Mouse (Mus musculus): ENCODE measurements around the gene Fxyd7. TPM values are rescaled to one million over a fixed set of nuclear protein-coding genes. Genes with fewer than 3 reads are reported as not detected.

The Fxyd7 gene
- polyA plus RNA-seq, 1 experiment, result not detected

DNA sequence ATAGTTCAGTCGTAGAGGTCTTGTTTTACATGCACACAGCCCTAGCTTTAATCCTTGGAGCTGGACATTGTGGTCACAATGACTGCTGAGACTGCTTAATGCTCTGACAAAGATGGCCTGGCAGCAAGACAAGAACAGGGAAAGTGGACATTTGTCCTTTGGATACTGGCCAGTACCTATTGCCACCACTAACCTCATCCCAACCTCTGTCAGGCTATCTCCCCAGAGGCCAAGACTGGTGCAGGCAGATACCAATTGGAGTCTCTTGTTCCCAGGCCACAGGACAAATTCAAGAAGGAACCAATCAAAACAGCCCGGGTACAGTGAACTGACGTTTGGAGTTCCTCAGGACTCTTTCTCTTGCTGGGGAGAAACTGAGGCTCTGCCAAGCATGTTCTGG lies 36.9 kb upstream of the Fxyd7 start:
- H3K36me3 ChIP-seq (ENCODE audit: control insufficient read depth), result no peaks in the 10 kb centered on the region
- no peaks in the 10 kb centered on the region for H3K9me3 ChIP-seq (ENCODE audit: control insufficient read depth, low read length)
- H3K27me3 ChIP-seq (ENCODE audit: control insufficient read depth), result no peaks in the 10 kb centered on the region
- TF ChIP-seq GATA1 (IDR thresholded peaks at IDR 0.05; ENCODE audit: low read length) (no peak), TAL1 (IDR thresholded peaks at IDR 0.05; ENCODE audit: low read length) (no peak)
- H3K4me3 ChIP-seq (replicated peaks), result no peak overlapping the region
- H3K4me1 ChIP-seq (ENCODE audit: control insufficient read depth), result no peaks in the 10 kb centered on the region

DNA sequence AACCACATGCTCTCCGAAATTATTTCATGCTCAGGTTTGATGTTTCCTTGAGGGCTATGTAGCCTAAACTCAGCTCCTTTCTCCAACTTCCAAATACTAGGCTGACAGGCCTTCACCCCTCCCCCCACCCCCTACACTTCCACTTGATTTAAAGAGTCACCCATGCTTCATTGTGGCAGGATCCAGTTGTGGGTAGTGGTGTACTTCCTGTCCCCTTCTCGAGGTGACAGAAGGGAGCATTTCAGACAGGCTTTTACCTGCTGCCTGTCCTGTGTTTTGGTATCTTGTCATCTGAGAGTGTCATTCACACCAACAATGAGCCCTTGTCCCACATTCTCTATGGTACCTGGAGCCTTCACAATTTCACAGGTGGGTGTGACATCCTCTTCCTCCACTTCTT lies 36.0 kb upstream of the Fxyd7 start:
- no peaks in the 10 kb centered on the region for H3K36me3 ChIP-seq (ENCODE audit: control insufficient read depth)
- H3K4me3 ChIP-seq (replicated peaks), result no peak overlapping the region
- H3K9me3 ChIP-seq (ENCODE audit: control insufficient read depth, low read length), result no peaks in the 10 kb centered on the region
- no peaks in the 10 kb centered on the region for H3K4me1 ChIP-seq (ENCODE audit: control insufficient read depth)
- TF ChIP-seq GATA1 (IDR thresholded peaks at IDR 0.05; ENCODE audit: low read length) (no peak), TAL1 (IDR thresholded peaks at IDR 0.05; ENCODE audit: low read length) (no peak)
- no peaks in the 10 kb centered on the region for H3K27me3 ChIP-seq (ENCODE audit: control insufficient read depth)

DNA sequence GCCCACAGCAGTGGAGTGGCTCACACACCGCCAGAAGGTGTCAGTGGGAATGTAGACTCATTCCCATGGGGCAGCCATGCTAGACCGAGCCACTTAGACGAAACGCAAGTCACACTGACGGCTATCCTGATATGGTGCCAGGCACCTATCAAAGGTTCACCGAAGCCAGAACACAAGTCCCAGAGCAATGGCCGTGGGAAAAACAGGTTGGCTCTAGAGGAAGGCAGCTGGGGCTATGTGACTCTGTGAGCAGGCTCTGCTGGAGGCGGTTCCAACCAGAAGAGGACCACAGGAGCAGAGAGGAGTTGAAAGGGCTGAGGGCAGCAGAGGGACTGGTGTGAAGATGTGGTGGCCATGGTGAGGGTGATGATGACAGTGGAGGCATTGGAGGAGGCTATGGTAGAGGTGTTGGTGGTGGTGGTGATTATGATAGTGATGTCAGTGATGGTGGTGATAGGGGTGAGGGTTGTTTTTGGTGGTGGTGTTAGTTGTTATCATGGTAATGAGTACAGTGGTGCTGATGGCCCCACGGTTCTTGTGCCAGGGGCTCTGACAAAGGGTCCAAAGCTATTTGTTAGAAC lies 35.0 kb upstream of the Fxyd7 start:
- Histone ChIP-seq H3K9me3 (ENCODE audit: control insufficient read depth, low read length) (no peaks in the 10 kb centered on the region), H3K27me3 (ENCODE audit: control insufficient read depth) (no peaks in the 10 kb centered on the region), H3K4me1 (ENCODE audit: control insufficient read depth) (no peaks in the 10 kb centered on the region), H3K4me3 (replicated peaks) (no peak overlapping the region), H3K36me3 (ENCODE audit: control insufficient read depth) (no peaks in the 10 kb centered on the region)
- no peak for TF ChIP-seq GATA1 (IDR thresholded peaks at IDR 0.05; ENCODE audit: low read length)
- no peak for TF ChIP-seq TAL1 (IDR thresholded peaks at IDR 0.05; ENCODE audit: low read length)

DNA sequence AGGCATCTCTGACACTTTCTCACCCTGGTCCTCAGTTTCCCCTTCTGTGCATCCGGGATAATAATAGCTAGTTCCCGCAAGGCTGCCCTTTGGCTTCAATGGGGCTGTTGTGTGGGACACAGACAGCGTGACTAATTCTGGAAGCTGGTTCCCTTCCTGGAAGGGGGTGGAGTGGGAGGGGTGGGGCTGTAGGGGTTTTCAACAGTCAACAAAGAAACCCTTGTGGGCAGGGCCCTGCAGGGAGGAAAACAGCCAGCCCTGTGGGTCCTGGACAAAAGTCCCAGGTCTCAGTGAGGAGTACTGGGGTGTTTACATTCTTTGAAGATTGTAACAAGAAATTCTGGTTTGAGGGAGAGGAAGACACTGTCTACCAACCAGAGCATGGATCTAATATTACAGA lies 33.9 kb upstream of the Fxyd7 start:
- Histone ChIP-seq H3K36me3 (ENCODE audit: control insufficient read depth) (no peaks in the 10 kb centered on the region), H3K4me1 (ENCODE audit: control insufficient read depth) (no peaks in the 10 kb centered on the region), H3K4me3 (replicated peaks) (no peak overlapping the region), H3K9me3 (ENCODE audit: control insufficient read depth, low read length) (no peaks in the 10 kb centered on the region), H3K27me3 (ENCODE audit: control insufficient read depth) (no peaks in the 10 kb centered on the region)
- TF ChIP-seq TAL1 (IDR thresholded peaks at IDR 0.05; ENCODE audit: low read length), result no peak
- no peak for TF ChIP-seq GATA1 (IDR thresholded peaks at IDR 0.05; ENCODE audit: low read length)

DNA sequence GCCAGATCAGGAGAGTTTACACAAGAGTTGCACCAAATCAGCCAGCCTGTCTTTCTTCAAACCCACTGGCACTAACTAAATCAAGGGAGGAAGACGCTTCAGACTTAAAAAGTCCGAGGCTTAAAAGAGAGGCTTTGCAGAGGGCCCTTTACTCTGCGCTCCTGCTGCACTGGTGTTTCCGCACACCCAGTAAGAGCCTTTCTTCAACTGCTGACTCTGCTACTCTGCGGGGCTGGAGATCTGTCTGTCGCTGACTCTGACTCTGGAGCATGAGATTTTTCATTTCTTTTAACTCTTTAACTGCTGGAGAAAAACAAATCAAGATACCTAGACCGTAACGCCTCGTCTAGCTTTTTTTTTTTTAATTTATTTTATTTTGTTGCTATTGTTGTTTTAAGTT lies 32.9 kb upstream of the Fxyd7 start:
- TF ChIP-seq TAL1 (IDR thresholded peaks at IDR 0.05; ENCODE audit: low read length) (no peak), GATA1 (IDR thresholded peaks at IDR 0.05; ENCODE audit: low read length) (no peak)
- Histone ChIP-seq H3K36me3 (ENCODE audit: control insufficient read depth) (no peaks in the 10 kb centered on the region), H3K4me3 (replicated peaks) (no peak overlapping the region), H3K9me3 (ENCODE audit: control insufficient read depth, low read length) (no peaks in the 10 kb centered on the region), H3K4me1 (ENCODE audit: control insufficient read depth) (no peaks in the 10 kb centered on the region), H3K27me3 (ENCODE audit: control insufficient read depth) (no peaks in the 10 kb centered on the region)

DNA sequence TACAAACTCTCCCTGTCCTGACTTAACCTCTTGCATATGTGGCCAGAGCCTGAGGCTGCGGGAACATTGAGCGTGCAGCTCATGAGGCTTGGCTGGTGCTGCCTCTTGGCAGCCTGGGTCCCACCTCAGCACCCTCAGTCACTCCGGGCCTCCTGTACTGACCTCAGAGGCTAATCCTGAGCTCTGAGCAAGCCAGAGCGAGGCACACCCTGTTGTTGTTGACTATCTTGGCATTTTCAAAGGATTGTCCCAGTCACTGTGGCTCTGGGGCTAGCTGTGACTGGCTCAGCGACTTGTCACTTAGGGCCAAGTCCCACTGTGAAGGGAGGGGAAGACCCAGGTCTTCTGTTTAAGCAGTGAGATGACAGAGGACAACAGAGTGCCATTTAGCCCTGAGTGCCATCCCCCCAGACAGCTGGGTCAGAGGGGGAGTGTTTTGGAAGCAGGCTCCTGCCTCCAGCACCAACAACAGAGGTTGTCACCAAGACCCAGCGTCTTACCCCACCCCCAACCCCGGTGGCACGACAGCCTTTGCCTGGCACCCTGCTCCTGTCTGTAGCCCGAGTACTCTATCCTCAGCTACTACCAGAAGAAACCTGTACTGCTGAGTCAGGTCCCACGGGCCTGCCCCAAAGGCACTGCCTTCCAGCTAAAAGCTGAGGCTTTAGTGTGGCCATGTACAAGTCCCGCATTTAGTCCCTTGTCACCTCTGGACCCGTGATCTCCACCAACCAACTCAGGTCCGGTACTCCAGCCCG lies 31.7 kb upstream of the Fxyd7 start:
- no peaks in the 10 kb centered on the region for H3K9me3 ChIP-seq (ENCODE audit: control insufficient read depth, low read length)
- H3K27me3 ChIP-seq (ENCODE audit: control insufficient read depth), result no peaks in the 10 kb centered on the region
- no peaks in the 10 kb centered on the region for H3K4me1 ChIP-seq (ENCODE audit: control insufficient read depth)
- TF ChIP-seq TAL1 (IDR thresholded peaks at IDR 0.05; ENCODE audit: low read length), result no peak
- no peaks in the 10 kb centered on the region for H3K36me3 ChIP-seq (ENCODE audit: control insufficient read depth)
- H3K4me3 ChIP-seq (replicated peaks), result no peak overlapping the region

DNA sequence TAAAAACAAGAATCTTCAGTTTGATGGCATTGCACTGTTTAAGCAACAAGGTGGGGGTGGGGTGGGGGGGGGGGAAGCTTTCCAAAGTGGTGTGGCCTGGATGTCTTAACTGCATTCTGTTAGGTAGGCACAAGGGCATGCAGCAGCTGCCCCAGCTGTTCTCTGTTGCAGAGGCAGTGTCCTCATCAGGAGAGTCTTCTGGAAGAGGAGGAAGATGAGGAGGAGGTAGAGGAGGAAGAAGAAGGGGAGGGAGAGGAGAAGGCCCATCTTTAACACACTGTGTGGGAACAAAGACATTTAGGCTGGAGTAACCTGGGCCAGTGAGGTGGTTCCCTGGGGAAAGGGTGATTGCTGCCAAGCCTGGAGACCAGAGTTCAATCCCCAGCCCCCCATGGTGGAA lies 30.8 kb upstream of the Fxyd7 start:
- no peak for TF ChIP-seq GATA1 (IDR thresholded peaks at IDR 0.05; ENCODE audit: low read length)
- TF ChIP-seq TAL1 (IDR thresholded peaks at IDR 0.05; ENCODE audit: low read length), result no peak
- Histone ChIP-seq H3K27me3 (ENCODE audit: control insufficient read depth) (no peaks in the 10 kb centered on the region), H3K4me1 (ENCODE audit: control insufficient read depth) (no peaks in the 10 kb centered on the region), H3K36me3 (ENCODE audit: control insufficient read depth) (no peaks in the 10 kb centered on the region), H3K4me3 (replicated peaks) (no peak overlapping the region), H3K9me3 (ENCODE audit: control insufficient read depth, low read length) (no peaks in the 10 kb centered on the region)

DNA sequence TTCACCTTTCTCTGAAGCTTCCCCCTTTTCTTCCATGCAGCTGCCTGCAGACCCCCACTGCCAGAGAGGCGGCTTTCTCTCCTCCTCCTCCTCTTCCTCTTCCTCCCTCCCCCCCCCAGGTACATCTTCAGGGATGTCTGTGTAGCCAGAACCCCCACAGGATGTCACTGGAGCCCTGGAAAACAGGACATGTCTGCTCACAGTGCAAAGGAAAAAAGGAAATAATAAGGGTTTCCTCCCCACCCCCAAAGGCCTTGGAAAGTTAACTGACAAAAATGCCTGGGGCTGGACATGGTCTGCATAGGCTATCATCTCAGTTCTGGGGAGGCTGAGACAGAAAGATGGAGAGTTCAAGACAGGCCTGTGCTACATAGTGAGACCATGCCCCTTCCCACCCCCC lies 29.8 kb upstream of the Fxyd7 start:
- no peaks in the 10 kb centered on the region for H3K9me3 ChIP-seq (ENCODE audit: control insufficient read depth, low read length)
- no peaks in the 10 kb centered on the region for H3K36me3 ChIP-seq (ENCODE audit: control insufficient read depth)
- no peak overlapping the region for H3K4me3 ChIP-seq (replicated peaks)
- H3K4me1 ChIP-seq (ENCODE audit: control insufficient read depth), result no peaks in the 10 kb centered on the region
- no peak for TF ChIP-seq GATA1 (IDR thresholded peaks at IDR 0.05; ENCODE audit: low read length)
- TF ChIP-seq TAL1 (IDR thresholded peaks at IDR 0.05; ENCODE audit: low read length), result no peak
- no peaks in the 10 kb centered on the region for H3K27me3 ChIP-seq (ENCODE audit: control insufficient read depth)

DNA sequence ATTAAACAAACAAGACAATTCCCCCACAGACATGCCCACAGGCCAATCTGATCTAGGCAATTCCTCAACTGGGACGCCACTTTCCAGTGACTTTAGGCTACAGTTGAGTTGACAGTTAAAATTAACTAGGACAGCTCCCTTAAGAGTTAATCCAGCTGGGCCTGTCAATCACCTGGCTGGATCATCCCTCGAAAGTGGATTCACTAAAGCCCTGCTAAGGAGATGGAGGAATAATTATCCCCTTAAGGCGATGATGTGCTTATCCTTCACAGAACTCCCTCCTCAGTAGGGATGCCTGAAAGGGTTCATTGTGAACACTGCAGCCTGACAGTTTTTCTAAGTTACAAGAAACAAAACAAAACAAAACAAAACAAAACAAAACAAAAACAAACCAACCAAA lies 29.3 kb upstream of the Fxyd7 start:
- Histone ChIP-seq H3K36me3 (ENCODE audit: control insufficient read depth) (no peaks in the 10 kb centered on the region), H3K27me3 (ENCODE audit: control insufficient read depth) (no peaks in the 10 kb centered on the region), H3K4me1 (ENCODE audit: control insufficient read depth) (no peaks in the 10 kb centered on the region), H3K9me3 (ENCODE audit: control insufficient read depth, low read length) (no peaks in the 10 kb centered on the region), H3K4me3 (replicated peaks) (no peak overlapping the region)
- TF ChIP-seq GATA1 (IDR thresholded peaks at IDR 0.05; ENCODE audit: low read length) (no peak), TAL1 (IDR thresholded peaks at IDR 0.05; ENCODE audit: low read length) (no peak)

DNA sequence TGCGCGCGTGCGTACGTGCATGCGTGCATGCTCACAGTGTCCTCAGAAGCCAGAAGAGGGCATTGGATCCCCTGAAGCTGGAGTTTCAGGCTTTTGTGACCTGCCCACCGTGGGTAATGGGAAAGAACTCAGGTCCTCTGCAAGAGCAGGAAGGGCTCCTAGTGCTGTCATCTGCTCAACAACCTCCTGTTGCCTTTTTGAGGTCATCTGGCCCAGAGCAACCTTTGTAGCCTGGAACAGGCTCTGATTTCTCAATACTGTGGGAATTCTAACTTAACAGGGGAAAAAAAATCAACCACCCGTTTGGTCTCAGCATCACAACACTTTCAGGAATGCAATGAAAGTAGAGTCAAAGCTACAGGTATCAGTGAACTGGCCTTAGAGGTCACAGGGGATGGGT lies 28.4 kb upstream of the Fxyd7 start:
- TF ChIP-seq GATA1 (IDR thresholded peaks at IDR 0.05; ENCODE audit: low read length), result no peak
- no peak for TF ChIP-seq TAL1 (IDR thresholded peaks at IDR 0.05; ENCODE audit: low read length)
- Histone ChIP-seq H3K36me3 (ENCODE audit: control insufficient read depth) (no peaks in the 10 kb centered on the region), H3K27me3 (ENCODE audit: control insufficient read depth) (no peaks in the 10 kb centered on the region), H3K4me1 (ENCODE audit: control insufficient read depth) (no peaks in the 10 kb centered on the region), H3K9me3 (ENCODE audit: control insufficient read depth, low read length) (no peaks in the 10 kb centered on the region), H3K4me3 (replicated peaks) (no peak overlapping the region)
